10 mouse cellular contexts compared by ENCODE assay signal in genomic region chrX:160930656-160931055, GRCm38 (mm10). TPM values are rescaled to one million over a fixed set of nuclear protein-coding genes. Genes with fewer than 3 reads are reported as not detected.
DNase-seq lines count a peak whose midpoint lies in the region; ATAC-seq and TF ChIP-seq lines count a peak whose summit lies in the region.
"Had no signal": no experiment of that assay in that cellular context is flagged by ENCODE, and none has a peak within 500 bp of the region (broad histone marks: within the 10 kb centered on the region; RNA-seq: fewer than 3 reads in every experiment).

No protein-coding gene starts in this region.

- no peaks in the 10 kb centered on the region for H3K9me3 ChIP-seq in kidney, postnatal 0 days (replicated peaks; ENCODE audit: low read length)
- H3K9me3 ChIP-seq: kidney, embryonic 15.5 days had no signal

- DNase-seq in kidney, postnatal 0 days (ENCODE audit: low spot score): no peak
- DNase-seq in kidney, postnatal 10 days: no peak
- peak; percentile 2 to 6 for DNase-seq in thymus, postnatal 36 days
- no peak for DNase-seq in thymus, postnatal 25 days
- no peak for DNase-seq in brain, embryonic 14.5 days (ENCODE audit: low read depth)
- no peak for DNase-seq in Muller cell, postnatal 12 days (ENCODE audit: inconsistent ontology term)
- DNase-seq in urinary bladder, adult 2 months (ENCODE audit: low spot score): no peak
- DNase-seq: gastrocnemius, postnatal 25 days; heart, postnatal 4 days had no signal

- no peaks in the 10 kb centered on the region for H3K36me3 ChIP-seq in kidney, postnatal 0 days (ENCODE audit: insufficient read depth, low read length)
- H3K36me3 ChIP-seq: kidney, embryonic 15.5 days had no signal

- H3K4me2 ChIP-seq in kidney, postnatal 0 days (ENCODE audit: low read length): no peak overlapping the region
- H3K4me2 ChIP-seq: kidney, embryonic 15.5 days had no signal

- no peak overlapping the region for H3K27ac ChIP-seq in kidney, postnatal 0 days
- H3K27ac ChIP-seq: kidney, embryonic 15.5 days had no signal

- H3K4me1 ChIP-seq in kidney, postnatal 0 days (replicated peaks; ENCODE audit: insufficient read depth, low read length): no peaks in the 10 kb centered on the region
- H3K4me1 ChIP-seq: kidney, embryonic 15.5 days had no signal

- H3K9ac ChIP-seq in kidney, postnatal 0 days (ENCODE audit: low read depth, low read length): no peak overlapping the region
- H3K9ac ChIP-seq: kidney, embryonic 15.5 days had no signal

- no peak for ATAC-seq in kidney, postnatal 0 days (replicated peaks; ENCODE audit: low FRiP score, low read depth)

- TF ChIP-seq POLR2A in brain, embryonic 14.5 days (IDR thresholded peaks at IDR 0.05; ENCODE audit: borderline replicate concordance, extremely low read depth, insufficient read depth, insufficient read length, poor library complexity, severe bottlenecking): no peak

- H3K27me3 ChIP-seq in kidney, postnatal 0 days (ENCODE audit: insufficient read depth, low read length): no peaks in the 10 kb centered on the region

- TF ChIP-seq CTCF in kidney, postnatal 0 days (IDR thresholded peaks at IDR 0.05; ENCODE audit: low read depth): peak; percentile 50; the same call in 1 of the 2 replicates
- peak; percentile 23; the same call in 1 of the 2 replicates for TF ChIP-seq CTCF in brain, embryonic 14.5 days (IDR thresholded peaks at IDR 0.05; ENCODE audit: borderline replicate concordance, extremely low read depth, insufficient read depth, insufficient read length)

- no peak overlapping the region for H3K4me3 ChIP-seq in kidney, postnatal 0 days (replicated peaks; ENCODE audit: low read depth, low read length)
- H3K4me3 ChIP-seq: kidney, embryonic 15.5 days had no signal

RNA-seq across cellular contexts. Expression of gene Gja6, which starts 23.8 kb away (rescaled TPM):
- 0.13 and 0.19 TPM in 2 replicates for polyA plus RNA-seq in kidney, postnatal 0 days (2015; fragmentation: Nextera tagmentation; extraction: Ambion mirVana)
- 0.39 and 0.64 TPM in 2 replicates for polyA plus RNA-seq in brain, embryonic 14.5 days (2012; rRNA removed)
- polyA plus RNA-seq in urinary bladder, adult 2 months (2012; rRNA removed): 0.18 and 0.37 TPM in 2 replicates
- polyA plus RNA-seq: kidney, embryonic 15.5 days had no signal

Comparison
In these comparisons a context has a peak if more than half of its experiments do, and no peak if none do; other contexts are left out.
1. DNase-seq: peak in thymus, postnatal 36 days (2 of 2); none in kidney, postnatal 0 days (single experiment), kidney, postnatal 10 days (single experiment), thymus, postnatal 25 days (single experiment), brain, embryonic 14.5 days (single experiment), Muller cell, postnatal 12 days (single experiment) and urinary bladder, adult 2 months (single experiment).